Mouse (Mus musculus) ZHBTc4 (cell line): ENCODE results near the gene Jmjd8.
A peak's percentile ranks its signal among the peaks of the same experiment; 100 is the strongest.

ENCODE experiments used
- DNase-seq: peaks from one replicate; pipeline ENCODE4 v3.0.0-alpha.2; 2011; ENCODE audit warnings: low read depth, low spot score

Gene Jmjd8

DNA sequence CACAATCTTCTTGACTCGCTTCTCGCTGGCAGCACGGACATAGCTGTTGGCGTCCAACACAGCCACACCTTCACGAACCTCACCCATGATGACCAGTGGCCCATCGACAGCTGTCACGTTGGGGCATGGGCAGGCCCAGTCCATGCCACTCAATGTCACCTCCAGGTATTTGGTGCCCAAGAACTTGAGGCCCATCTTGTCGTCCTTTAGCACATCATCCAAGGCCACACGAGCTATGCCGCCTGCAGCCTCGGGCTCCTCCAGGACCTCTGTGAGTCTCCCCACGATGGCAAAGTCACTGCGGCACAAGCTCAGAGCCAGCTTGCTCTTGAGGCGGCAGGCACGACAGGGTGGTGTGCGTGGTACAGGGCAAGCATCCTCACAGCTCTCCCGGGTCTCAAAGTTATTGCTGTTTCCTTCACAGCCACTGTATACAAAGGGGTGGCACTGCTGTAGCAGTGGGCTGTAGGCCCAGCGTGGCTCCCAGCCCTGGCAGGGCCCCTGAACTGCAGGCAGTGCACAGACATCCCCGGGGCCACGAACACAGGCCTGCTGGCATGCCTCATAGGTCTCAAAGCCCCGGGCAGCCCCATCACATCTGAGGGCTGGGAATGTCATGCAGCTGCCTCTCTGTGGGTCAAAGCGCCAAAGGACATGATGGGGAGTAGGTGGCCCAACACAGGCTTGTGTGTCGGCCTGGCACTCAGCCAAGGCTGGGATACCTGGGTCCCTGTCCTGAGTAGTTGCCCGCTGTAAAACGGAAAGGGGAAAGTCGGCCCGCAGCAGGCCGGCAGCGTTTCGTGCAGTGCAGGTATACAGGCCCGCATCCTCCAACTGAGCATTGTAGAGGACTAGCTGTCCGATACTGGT, 49.3 kb downstream of the Jmjd8 start:
- no peak for DNase-seq

GRCm38 (mm10) chr17:25878611-25879180, 50.0 kb downstream of the Jmjd8 start:
- no peak for DNase-seq

GRCm38 (mm10) chr17:25879261-25879660, 50.6 kb downstream of the Jmjd8 start:
- DNase-seq = peak; percentile 93

GRCm38 (mm10) chr17:25879750-25880149, 51.1 kb downstream of the Jmjd8 start:
- no peak for DNase-seq

DNA sequence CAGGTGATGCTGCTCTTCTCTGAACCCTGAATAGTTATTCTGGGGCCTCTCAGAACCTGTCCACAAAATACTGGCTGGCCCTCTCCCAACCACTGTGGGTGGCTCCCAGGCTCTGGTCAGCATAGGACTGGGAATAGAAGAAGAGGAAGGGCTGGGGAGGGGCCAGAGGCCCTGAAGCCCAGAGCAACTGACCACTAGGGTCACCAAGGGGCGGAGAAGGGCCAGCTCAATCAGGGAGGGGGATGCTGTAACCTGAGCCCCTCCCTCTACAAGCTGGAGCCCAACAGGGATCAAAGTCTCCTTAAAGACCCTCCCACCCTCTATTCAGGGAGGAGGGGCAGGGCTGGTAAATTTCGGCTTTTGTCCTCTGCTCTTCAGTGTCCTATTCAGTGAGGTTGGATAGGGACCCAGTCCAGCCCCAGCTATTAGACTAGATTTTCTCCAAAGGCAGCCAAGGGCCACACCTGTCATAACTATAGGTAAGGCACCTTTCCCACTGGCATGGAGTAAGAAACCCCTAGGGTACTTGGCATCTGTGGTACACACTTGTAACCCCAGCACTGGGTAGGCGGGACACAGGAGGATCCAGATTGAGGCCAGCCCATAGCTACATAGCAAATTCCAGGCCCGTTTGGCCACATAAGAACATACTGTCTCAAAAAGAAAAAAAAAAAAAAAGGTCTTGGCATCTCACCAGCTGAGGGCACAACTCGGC, 51.7 kb downstream of the Jmjd8 start, which contains the start of gene Wfikkn1:
Wfikkn1 (minus strand) TSS at position 663 of the 715 bp plus-strand sequence.
- DNase-seq = no peak

- DNase-seq = peak; percentile 89
These were observed 52.4 kb downstream of the Jmjd8 start for GRCm38 (mm10) chr17:25880913-25881641.
